Mouse (Mus musculus) hindbrain, embryonic 12.5 days (tissue): ENCODE measurements around the gene Pkp1. TPM values are rescaled to one million over a fixed set of nuclear protein-coding genes. Genes with fewer than 3 reads are reported as not detected.

Experiments used
- ATAC-seq: fragments of 200-750 bp; cut with Nextera tagmentation; 2 replicates; pipeline ENCODE4 v1.8.0; 2017; ENCODE audit warnings: moderate TSS enrichment; ENCODE audit not compliant: low FRiP score
- H3K27ac ChIP-seq: fragments of 300-500 bp; sonication (generic); 2 replicates; pipeline ENCODE4 v1.5.1; 2016; ENCODE audit warnings: mild to moderate bottlenecking
- H3K27me3 ChIP-seq: fragments of 300-500 bp; sonication (generic); 2 replicates; pipeline ENCODE4 v1.6.1; 2016; ENCODE audit warnings: mild to moderate bottlenecking
- H3K36me3 ChIP-seq: fragments of 300-500 bp; sonication (generic); 2 replicates; pipeline ENCODE4 v1.6.1; 2016; ENCODE audit warnings: mild to moderate bottlenecking
- H3K4me1 ChIP-seq: fragments of 300-500 bp; sonication (generic); 2 replicates; pipeline ENCODE4 v1.6.1; 2016
- H3K4me2 ChIP-seq: fragments of 300-500 bp; sonication (generic); replicated peaks from 2 replicates; pipeline ENCODE4 v1.6.1; 2016; ENCODE audit warnings: mild to moderate bottlenecking
- H3K4me3 ChIP-seq: fragments of 300-500 bp; sonication (generic); 2 replicates; pipeline ENCODE4 v1.5.1; 2016; ENCODE audit warnings: mild to moderate bottlenecking
- H3K9ac ChIP-seq: fragments of 300-500 bp; sonication (generic); 2 replicates; pipeline ENCODE4 v1.6.1; 2016; ENCODE audit warnings: mild to moderate bottlenecking, moderate library complexity
- H3K9me3 ChIP-seq: fragments of 300-500 bp; sonication (generic); replicated peaks from 2 replicates; pipeline ENCODE4 v1.6.1; 2016; ENCODE audit warnings: mild to moderate bottlenecking
- WGBS: fragments of 180-500 bp; shearing (Covaris S2); methylation state at CpG from one replicate; pipeline ENCODE4 v1.1.7; 2016; 5-methylcytosine and 5-hydroxymethylcytosine counted together
- polyA plus RNA-seq: library from polyadenylated mRNA; unstranded; fragments of >200 nt; fragmentation: Nextera tagmentation; extraction: Ambion mirVana; gene quantifications from 2 replicates; pipeline ENCODE4 v1.2.1, GENCODE M21; 2016

Gene Pkp1
- polyA plus RNA-seq, 1 experiment from 2014 or later = 0.39 TPM

DNA sequence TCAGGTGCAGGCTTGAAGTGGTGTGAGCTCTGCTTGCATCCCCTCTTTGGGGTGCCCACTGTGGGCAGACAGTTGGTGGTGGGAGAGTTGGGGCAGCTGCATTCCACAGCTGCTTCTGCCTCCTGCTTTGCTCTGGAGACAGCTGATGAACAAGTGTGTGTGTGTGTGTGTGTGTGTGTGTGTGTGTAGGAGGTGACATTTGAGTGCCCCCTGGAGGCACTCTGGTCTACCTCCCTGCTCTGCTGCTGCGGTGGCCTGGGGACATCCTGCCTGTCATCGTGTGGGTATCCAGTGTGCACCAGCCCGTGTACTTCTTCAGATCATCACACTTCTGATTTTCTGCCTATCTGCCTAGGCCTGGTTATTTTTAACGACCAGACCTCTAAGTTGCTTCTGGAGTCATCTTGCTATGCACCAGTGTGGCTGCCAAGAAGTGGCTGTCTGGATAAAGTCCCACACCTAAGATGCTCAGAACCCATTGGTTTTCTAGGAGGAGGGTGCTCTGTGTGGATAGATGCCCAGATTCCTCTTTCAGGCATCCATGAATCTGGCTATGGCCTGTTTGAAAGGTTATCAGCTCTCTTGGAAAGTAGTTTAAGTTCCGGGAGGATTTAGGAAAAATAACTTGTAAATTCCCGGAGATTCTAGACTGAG, 84.7 kb downstream of the Pkp1 start:
- no peak overlapping the region for H3K4me2 ChIP-seq
- H3K9me3 ChIP-seq = no peaks in the 10 kb centered on the region
- no peak overlapping the region for H3K4me3 ChIP-seq
- no peaks in the 10 kb centered on the region for H3K27me3 ChIP-seq
- no peak for ATAC-seq
- H3K9ac ChIP-seq = no peak overlapping the region
- WGBS = 71% methylated on average over 6 of the region's 6 CpGs
- H3K36me3 ChIP-seq = no peaks in the 10 kb centered on the region
- no peak overlapping the region for H3K27ac ChIP-seq
- H3K4me1 ChIP-seq = peaks cover 3% of the 10 kb centered on the region; the same call in 1 of the 2 replicates

- Histone ChIP-seq H3K9ac (no peak overlapping the region), H3K4me2 (no peak overlapping the region), H3K27ac (no peak overlapping the region), H3K4me1 (no peaks in the 10 kb centered on the region), H3K36me3 (no peaks in the 10 kb centered on the region), H3K4me3 (no peak overlapping the region), H3K9me3 (no peaks in the 10 kb centered on the region), H3K27me3 (0 out of 2 replicates have a peak, but pooled peaks cover 3% of the 10 kb centered on the region)
- no peak for ATAC-seq
- 23% methylated on average over 1 of the region's 1 CpGs for WGBS
These were observed 90.1 kb downstream of the Pkp1 start for GRCm38 (mm10) chr1:135828918-135829317.

GRCm38 (mm10) chr1:135821780-135822179, 97.2 kb downstream of the Pkp1 start:
- Histone ChIP-seq H3K4me3 (no peak overlapping the region), H3K9ac (no peak overlapping the region), H3K9me3 (no peaks in the 10 kb centered on the region), H3K27me3 (peaks cover 54% of the 10 kb centered on the region), H3K4me2 (no peak overlapping the region), H3K27ac (no peak overlapping the region), H3K36me3 (no peaks in the 10 kb centered on the region), H3K4me1 (peaks cover 11% of the 10 kb centered on the region)
- ATAC-seq = no peak
- WGBS = 75% methylated on average over 7 of the region's 7 CpGs

Other genes starting within 250 kb of the Pkp1 start
- 47.7 and 54.1 TPM in 2 replicates for gene Csrp1, start 199.1 kb downstream of the Pkp1 start, polyA plus RNA-seq
- 18.3 and 19.1 TPM in 2 replicates for gene Phlda3, start 153.1 kb downstream of the Pkp1 start, polyA plus RNA-seq
- 9.5 and 28.5 TPM in 2 replicates for gene Tnni1, start 139.8 kb downstream of the Pkp1 start, polyA plus RNA-seq
- 1.1 and 3.5 TPM in 2 replicates for gene Lad1, start 100.6 kb downstream of the Pkp1 start, polyA plus RNA-seq
- 5.1 and 18.5 TPM in 2 replicates for gene Tnnt2, start 82.9 kb downstream of the Pkp1 start, polyA plus RNA-seq
- gene Igfn1, start 87.1 kb upstream of the Pkp1 start, polyA plus RNA-seq = not detected in 2 replicates
- gene Tmem9, start 88.9 kb upstream of the Pkp1 start, polyA plus RNA-seq = 137 and 141 TPM in 2 replicates
- gene Ascl5, start 131.6 kb upstream of the Pkp1 start, polyA plus RNA-seq = not detected in 2 replicates
- gene Cacna1s, start 133.5 kb upstream of the Pkp1 start, polyA plus RNA-seq = 0.18 and 1.3 TPM in 2 replicates
- gene Kif21b, start 212.2 kb upstream of the Pkp1 start, polyA plus RNA-seq = 39.1 and 44.7 TPM in 2 replicates